Mouse (Mus musculus) megakaryocyte-erythroid progenitor cell, adult 5-6 weeks (primary cell): ENCODE measurements around the gene Rhox3a. TPM values are rescaled to one million over a fixed set of nuclear protein-coding genes. Genes with fewer than 3 reads are reported as not detected.
"Not testable (repeated sequence)": the region's sequence is repeated elsewhere in the genome, so short reads cannot be mapped to it uniquely, and the experiment has no call there.

Experiments used
- ATAC-seq: replicated peaks from 2 replicates; pipeline ENCODE4 v1.8.0; 2016; ENCODE audit warnings: mild to moderate bottlenecking, inconsistent platforms; ENCODE audit not compliant: severe bottlenecking, poor library complexity, low FRiP score, low TSS enrichment
- total RNA-seq, 2 experiments: library from RNA; stranded (forward) in 1 of 2; stranded (reverse) in 1 of 2; fragments of 200-1000, 215-1000 nt in 1 of 2; fragments of >200 nt in 1 of 2; fragmentation: Nextera tagmentation in 1 of 2; gene quantifications; 2 replicates each; pipeline ENCODE4 v1.2.3; 2014 to 2017

Gene Rhox3a
- total RNA-seq (2014; fragmentation: Nextera tagmentation), result not detected in 2 replicates
- total RNA-seq (2017), result not detected in 2 replicates

DNA sequence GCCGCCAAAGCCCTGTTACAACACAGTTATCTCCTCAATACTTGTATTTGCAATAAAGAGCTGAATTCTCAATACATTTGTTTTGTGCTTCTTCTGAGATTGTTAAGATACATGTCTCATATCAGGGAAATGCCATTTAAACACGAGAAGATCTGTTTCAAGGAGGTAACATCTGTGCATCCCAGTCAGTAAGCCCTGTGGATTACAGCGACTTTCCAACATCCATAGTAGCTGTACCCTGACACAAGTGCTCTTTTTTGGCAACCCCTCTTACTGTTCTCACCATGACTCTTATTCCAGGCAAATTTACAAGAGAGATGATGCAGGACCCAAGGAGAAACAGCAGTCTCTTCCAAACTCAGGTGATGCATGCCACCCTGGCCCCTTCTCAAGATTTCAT, at the start of gene Rhox3a:
Gene Rhox3a, plus strand, starts transcription at position 301 of the 400 bp plus-strand sequence.
- not testable (repeated sequence) for ATAC-seq

GRCm38 (mm10) chrX:37210941-37211340, 38.8 kb upstream of the Rhox3a start, which contains the start of gene Gm9:
TSS of gene Gm9 (minus strand) at chrX:37211041.
- no peak for ATAC-seq

GRCm38 (mm10) chrX:37222158-37222557, 27.6 kb upstream of the Rhox3a start, which contains the start of gene Rhox1:
TSS of gene Rhox1 (minus strand) at chrX:37222258.
- not testable (repeated sequence) for ATAC-seq

GRCm38 (mm10) chrX:37244676-37245075, 5.0 kb upstream of the Rhox3a start, which contains the start of gene Rhox2a:
TSS of gene Rhox2a (plus strand) at chrX:37244976.
- not testable (repeated sequence) for ATAC-seq

GRCm38 (mm10) chrX:37265038-37265437, 15.3 kb downstream of the Rhox3a start, which contains the start of gene Rhox4a:
TSS of gene Rhox4a (plus strand) at chrX:37265338.
- not testable (repeated sequence) for ATAC-seq

Other genes with a start within 250 kb of the Rhox3a start
- not detected in 2 replicates for gene Sowahd, start 201.1 kb upstream of the Rhox3a start, total RNA-seq (2014; fragmentation: Nextera tagmentation)
- not detected in 2 replicates for gene Sowahd, start 201.1 kb upstream of the Rhox3a start, total RNA-seq (2017)
- gene Rpl39, start 164.5 kb upstream of the Rhox3a start, total RNA-seq (2014; fragmentation: Nextera tagmentation), result 2,164 and 2,516 TPM in 2 replicates
- gene Rpl39, start 164.5 kb upstream of the Rhox3a start, total RNA-seq (2017), result 4,522 and 6,227 TPM in 2 replicates
- 43.4 and 80.8 TPM in 2 replicates for gene Upf3b, start 139.6 kb upstream of the Rhox3a start, total RNA-seq (2014; fragmentation: Nextera tagmentation)
- gene Upf3b, start 139.6 kb upstream of the Rhox3a start, total RNA-seq (2017), result 87.5 and 105 TPM in 2 replicates
- 20.1 and 22.4 TPM in 2 replicates for gene Nkap, start 123.1 kb upstream of the Rhox3a start, total RNA-seq (2014; fragmentation: Nextera tagmentation)
- 45.9 and 70.9 TPM in 2 replicates for gene Nkap, start 123.1 kb upstream of the Rhox3a start, total RNA-seq (2017)
- not detected in 2 replicates for gene Akap14, start 81.1 kb upstream of the Rhox3a start, total RNA-seq (2014; fragmentation: Nextera tagmentation)
- gene Akap14, start 81.1 kb upstream of the Rhox3a start, total RNA-seq (2017), result not detected in 2 replicates
- 231 and 296 TPM in 2 replicates for gene Ndufa1, start 58.8 kb upstream of the Rhox3a start, total RNA-seq (2014; fragmentation: Nextera tagmentation)
- 114 and 134 TPM in 2 replicates for gene Ndufa1, start 58.8 kb upstream of the Rhox3a start, total RNA-seq (2017)
- gene Rnf113a1, start 58.7 kb upstream of the Rhox3a start, total RNA-seq (2014; fragmentation: Nextera tagmentation), result 5.7 and 7.4 TPM in 2 replicates
- 0.80 and 4.4 TPM in 2 replicates for gene Rnf113a1, start 58.7 kb upstream of the Rhox3a start, total RNA-seq (2017)
- not detected in 2 replicates for gene Gm9, start 38.9 kb upstream of the Rhox3a start, total RNA-seq (2014; fragmentation: Nextera tagmentation)
- not detected in 2 replicates for gene Gm9, start 38.9 kb upstream of the Rhox3a start, total RNA-seq (2017)
- gene Rhox1, start 27.7 kb upstream of the Rhox3a start, total RNA-seq (2014; fragmentation: Nextera tagmentation), result not detected in 2 replicates
- gene Rhox1, start 27.7 kb upstream of the Rhox3a start, total RNA-seq (2017), result not detected in 2 replicates
- not detected in 2 replicates for gene Rhox2a, start 4.9 kb upstream of the Rhox3a start, total RNA-seq (2014; fragmentation: Nextera tagmentation)
- gene Rhox2a, start 4.9 kb upstream of the Rhox3a start, total RNA-seq (2017), result not detected in 2 replicates
- not detected in 2 replicates for gene Rhox4a, start 15.4 kb downstream of the Rhox3a start, total RNA-seq (2014; fragmentation: Nextera tagmentation)
- gene Rhox4a, start 15.4 kb downstream of the Rhox3a start, total RNA-seq (2017), result not detected in 2 replicates
- gene Rhox3a2, start 130.1 kb downstream of the Rhox3a start, total RNA-seq (2014; fragmentation: Nextera tagmentation), result not detected in 2 replicates
- not detected in 2 replicates for gene Rhox3a2, start 130.1 kb downstream of the Rhox3a start, total RNA-seq (2017)
- not detected in 2 replicates for gene Rhox4a2, start 140.9 kb downstream of the Rhox3a start, total RNA-seq (2014; fragmentation: Nextera tagmentation)
- gene Rhox4a2, start 140.9 kb downstream of the Rhox3a start, total RNA-seq (2017), result not detected in 2 replicates
- gene Rhox2b, start 162.1 kb downstream of the Rhox3a start, total RNA-seq (2014; fragmentation: Nextera tagmentation), result not detected in 2 replicates
- not detected in 2 replicates for gene Rhox2b, start 162.1 kb downstream of the Rhox3a start, total RNA-seq (2017)
- not detected in 2 replicates for gene Rhox4b, start 182.6 kb downstream of the Rhox3a start, total RNA-seq (2014; fragmentation: Nextera tagmentation)
- gene Rhox4b, start 182.6 kb downstream of the Rhox3a start, total RNA-seq (2017), result not detected in 2 replicates
- not detected in 2 replicates for gene Rhox2c, start 203.8 kb downstream of the Rhox3a start, total RNA-seq (2014; fragmentation: Nextera tagmentation)
- not detected in 2 replicates for gene Rhox2c, start 203.8 kb downstream of the Rhox3a start, total RNA-seq (2017)
- not detected in 2 replicates for gene Rhox3c, start 208.7 kb downstream of the Rhox3a start, total RNA-seq (2014; fragmentation: Nextera tagmentation)
- not detected in 2 replicates for gene Rhox3c, start 208.7 kb downstream of the Rhox3a start, total RNA-seq (2017)
- not detected in 2 replicates for gene Rhox4c, start 230.4 kb downstream of the Rhox3a start, total RNA-seq (2014; fragmentation: Nextera tagmentation)
- gene Rhox4c, start 230.4 kb downstream of the Rhox3a start, total RNA-seq (2017), result not detected in 2 replicates
- gene Rhox2d, start 243.5 kb downstream of the Rhox3a start, total RNA-seq (2014; fragmentation: Nextera tagmentation), result not detected in 2 replicates
- not detected in 2 replicates for gene Rhox2d, start 243.5 kb downstream of the Rhox3a start, total RNA-seq (2017)